11 mouse cellular contexts compared by ENCODE assay signal in genomic region chr7:84174655-84175448, GRCm38 (mm10). TPM values are rescaled to one million over a fixed set of nuclear protein-coding genes. Genes with fewer than 3 reads are reported as not detected.
DNase-seq lines count a peak whose midpoint lies in the region; ATAC-seq lines count a peak whose summit lies in the region.
"Had no signal": no experiment of that assay in that cellular context is flagged by ENCODE, and none has a peak within 500 bp of the region (broad histone marks: within the 10 kb centered on the region; RNA-seq: fewer than 3 reads in every experiment).

No protein-coding gene starts in this region.

- no peaks in the 10 kb centered on the region for H3K36me3 ChIP-seq in hindbrain, embryonic 15.5 days
- no peaks in the 10 kb centered on the region for H3K36me3 ChIP-seq in hindbrain, embryonic 12.5 days
- H3K36me3 ChIP-seq: heart, embryonic 10.5 days; limb, embryonic 13.5 days had no signal

- peak; percentile 25 to 66 for DNase-seq in frontal cortex, postnatal 10 days (ENCODE audit: low spot score in 2 of 2)
- peak; percentile 72 to 75 for DNase-seq in left cerebral cortex, adult 18-20 months (ENCODE audit: low spot score in 2 of 2)
- peak; percentile 69 for DNase-seq in right cerebral cortex, postnatal 25 days
- DNase-seq in heart, postnatal 14 days, result no peak
- no peak for DNase-seq in gastrocnemius, postnatal 14 days

- H3K27me3 ChIP-seq in hindbrain, embryonic 15.5 days, result no peaks in the 10 kb centered on the region
- no peaks in the 10 kb centered on the region for H3K27me3 ChIP-seq in hindbrain, embryonic 12.5 days
- H3K27me3 ChIP-seq: limb, embryonic 13.5 days had no signal

- H3K4me3 ChIP-seq in hindbrain, embryonic 15.5 days, result no peak overlapping the region
- no peak overlapping the region for H3K4me3 ChIP-seq in hindbrain, embryonic 12.5 days
- H3K4me3 ChIP-seq: heart, embryonic 10.5 days; limb, embryonic 13.5 days; myocyte had no signal

- H3K9me3 ChIP-seq in hindbrain, embryonic 15.5 days, result no peaks in the 10 kb centered on the region
- H3K9me3 ChIP-seq in hindbrain, embryonic 12.5 days (replicated peaks), result no peaks in the 10 kb centered on the region
- H3K9me3 ChIP-seq: heart, embryonic 10.5 days; limb, embryonic 13.5 days had no signal

- no peak overlapping the region for H3K27ac ChIP-seq in hindbrain, embryonic 15.5 days (replicated peaks)
- H3K27ac ChIP-seq in hindbrain, embryonic 12.5 days, result no peak overlapping the region
- H3K27ac ChIP-seq: heart, embryonic 10.5 days; limb, embryonic 13.5 days had no signal

- H3K9ac ChIP-seq in hindbrain, embryonic 15.5 days, result no peak overlapping the region
- no peak overlapping the region for H3K9ac ChIP-seq in hindbrain, embryonic 12.5 days
- H3K9ac ChIP-seq: limb, embryonic 13.5 days had no signal

- 80% methylated on average over 11 of the region's 11 CpGs for WGBS in hindbrain, embryonic 15.5 days
- 82% methylated on average over 11 of the region's 11 CpGs for WGBS in hindbrain, embryonic 12.5 days

- H3K4me1 ChIP-seq in hindbrain, embryonic 15.5 days (replicated peaks), result 0 out of 2 replicates have a peak, but pooled peaks cover 4% of the 10 kb centered on the region
- no peaks in the 10 kb centered on the region for H3K4me1 ChIP-seq in hindbrain, embryonic 12.5 days
- H3K4me1 ChIP-seq: limb, embryonic 13.5 days had no signal

- intact Hi-C loops in heart, postnatal 14 days (cut with DNase I), result loop anchor here (5.0 kb wide), 1 partner anchor 72 kb away; no protein-coding TSS in a partner anchor
- intact Hi-C loops in gastrocnemius, postnatal 14 days (cut with DNase I; ENCODE audit: low total_unique reads), result no loop called here

- ATAC-seq in hindbrain, embryonic 15.5 days (ENCODE audit: low FRiP score, low read depth), result peak; percentile 51; the same call in 1 of the 2 replicates
- ATAC-seq in hindbrain, embryonic 12.5 days (ENCODE audit: low FRiP score), result no peak
- ATAC-seq in inflammation-experienced regulatory T-cells, adult 6 months, result no peak

- H3K4me2 ChIP-seq in hindbrain, embryonic 15.5 days, result no peak overlapping the region
- H3K4me2 ChIP-seq in hindbrain, embryonic 12.5 days (replicated peaks), result no peak overlapping the region
- H3K4me2 ChIP-seq: limb, embryonic 13.5 days had no signal

RNA-seq across cellular contexts. Expression of gene Abhd17c, which starts 23.2 kb away (rescaled TPM):
- polyA plus RNA-seq in hindbrain, embryonic 15.5 days (2015; fragmentation: Nextera tagmentation; extraction: Ambion mirVana), result 70.6 and 76.6 TPM in 2 replicates
- 78.8 and 86.2 TPM in 2 replicates for polyA plus RNA-seq in hindbrain, embryonic 12.5 days (2016; fragmentation: Nextera tagmentation; extraction: Ambion mirVana)
- 10 to 100 TPM; 35.8 to 37.4 TPM for total RNA-seq in left cerebral cortex, adult 18-20 months (2021)
- total RNA-seq in heart, postnatal 14 days (2021), result 10 to 100 TPM; 30.3 to 31.4 TPM
- polyA plus RNA-seq in inflammation-experienced regulatory T-cells, adult 6 months (2017; shearing (Covaris generic)), result 10 to 100 TPM in 2 of 3 experiments, 1 to 10 TPM in 1; 7.1 to 14.5 (median 10.9) TPM
- total RNA-seq in gastrocnemius, postnatal 14 days (2021), result 1 to 10 TPM; 4.4 to 5.6 TPM

Comparison
In these comparisons a context has a peak if more than half of its experiments do, and no peak if none do; other contexts are left out.
1. DNase-seq: peak in frontal cortex, postnatal 10 days (2 of 2), left cerebral cortex, adult 18-20 months (2 of 2) and right cerebral cortex, postnatal 25 days (single experiment); none in heart, postnatal 14 days (0 of 2) and gastrocnemius, postnatal 14 days (single experiment).
2. RNA of gene Abhd17c, which starts 23.2 kb away (total RNA-seq): 35.8 to 37.4 TPM in left cerebral cortex, adult 18-20 months and 30.3 to 31.4 TPM in heart, postnatal 14 days; 4.4 to 5.6 TPM in gastrocnemius, postnatal 14 days; every median in the first group is over 4 times any median in the second.